Mouse (Mus musculus): ENCODE results near the gene Cpn2.

Cpn2 gene

GRCm38 (mm10) chr16:30238791-30239190 lies 28.5 kb downstream of the Cpn2 start:
- DNase-seq (ENCODE audit: low spot score in 2 of 2): no peak

GRCm38 (mm10) chr16:30236091-30236699 lies 31.1 kb downstream of the Cpn2 start:
- DNase-seq (ENCODE audit: low spot score in 2 of 2): peak; percentile 75 to 79

- DNase-seq (ENCODE audit: low spot score in 2 of 2): no peak
Measured at GRCm38 (mm10) chr16:30235577-30235976, 31.7 kb downstream of the Cpn2 start.

GRCm38 (mm10) chr16:30234636-30235546 lies 32.4 kb downstream of the Cpn2 start:
- no peak for DNase-seq (ENCODE audit: low spot score in 2 of 2)

DNA sequence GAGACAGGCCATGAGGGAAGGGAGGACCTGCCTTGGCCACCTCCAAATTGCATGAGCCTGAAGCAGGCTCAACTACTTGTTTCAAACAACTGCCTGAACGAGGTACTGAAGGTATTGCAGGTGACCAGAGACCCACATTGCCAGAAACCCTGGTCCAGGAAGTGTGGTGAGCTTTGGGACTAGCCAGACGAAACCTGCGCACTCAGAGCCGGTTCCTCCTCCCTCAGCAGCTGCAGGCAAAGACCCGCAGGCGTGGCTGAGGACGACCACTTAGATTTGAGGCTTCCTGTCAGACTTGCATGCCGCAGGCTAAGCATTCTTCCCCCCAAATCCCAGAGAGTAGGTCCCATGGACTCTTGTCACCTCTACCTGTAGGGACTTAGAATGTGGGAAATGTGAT lies 33.2 kb downstream of the Cpn2 start:
- DNase-seq (ENCODE audit: low spot score in 2 of 2): no peak

DNA sequence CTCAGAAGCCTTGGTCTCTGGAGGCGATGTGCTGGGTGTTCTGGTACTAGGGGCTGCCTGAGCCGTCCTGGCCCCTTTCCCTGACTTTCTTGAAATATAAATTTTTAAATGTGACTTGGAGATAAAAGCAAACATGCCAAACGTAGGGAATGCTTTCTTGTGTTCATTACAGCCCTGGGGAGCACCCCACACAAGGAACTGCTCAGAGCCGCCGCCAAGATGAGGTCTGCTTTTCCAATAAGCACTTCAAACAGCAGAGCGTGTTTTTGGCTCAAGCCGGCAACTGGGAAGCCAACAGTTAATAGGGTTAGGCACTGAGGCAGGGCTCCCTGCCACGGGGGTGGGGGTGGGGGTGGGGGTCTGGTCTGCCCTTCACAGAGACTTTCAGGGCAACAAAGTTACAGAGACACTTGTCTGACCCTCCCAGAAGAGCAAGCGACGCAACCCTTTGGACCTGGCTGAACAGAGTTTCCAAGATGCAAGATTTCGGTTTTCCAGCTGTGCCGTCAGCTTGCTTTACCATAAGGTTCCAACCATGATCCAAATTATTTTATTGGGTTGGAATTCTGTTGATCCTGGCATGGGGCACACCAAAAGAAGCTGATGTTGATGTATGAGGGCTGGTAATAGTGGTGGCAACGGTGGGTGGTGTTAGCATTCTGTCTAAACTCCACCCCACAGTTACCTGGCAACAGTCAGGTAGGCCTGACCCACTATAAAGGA lies 35.3 kb downstream of the Cpn2 start:
- DNase-seq (ENCODE audit: low spot score in 2 of 2): no peak

GRCm38 (mm10) chr16:30227352-30227751 lies 39.9 kb downstream of the Cpn2 start:
- DNase-seq (ENCODE audit: low spot score in 2 of 2): no peak

DNA sequence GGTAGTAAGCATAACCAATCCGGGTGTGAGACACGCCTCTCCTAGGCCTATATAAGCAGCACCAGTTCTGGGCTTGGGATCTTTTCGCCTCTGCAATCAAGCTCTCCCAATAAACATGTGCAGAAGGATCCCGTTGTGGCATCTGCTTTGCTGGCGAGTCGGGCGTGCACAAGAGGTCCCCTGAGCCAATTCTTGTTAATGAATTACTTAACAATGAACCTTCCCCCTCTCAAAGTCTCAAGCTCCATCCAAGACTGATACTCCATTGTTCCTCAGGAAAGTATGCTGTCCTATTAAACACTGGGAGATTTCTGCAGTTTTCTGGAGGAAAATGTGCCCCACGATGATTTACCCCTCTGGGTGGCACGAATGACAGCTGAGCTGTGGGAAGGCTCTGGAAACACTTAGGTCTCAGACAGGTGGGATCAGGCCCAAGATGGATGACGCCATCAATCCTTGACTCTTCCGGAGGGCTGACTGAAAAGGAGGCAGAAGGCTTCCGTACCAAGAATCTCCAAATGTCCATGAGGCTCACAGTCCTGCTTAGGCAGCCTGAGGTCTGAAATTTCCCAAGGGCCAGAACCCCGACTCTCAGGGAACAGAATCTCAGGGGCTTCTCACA lies 46.0 kb downstream of the Cpn2 start:
- no peak for DNase-seq (ENCODE audit: low spot score in 2 of 2)

DNA sequence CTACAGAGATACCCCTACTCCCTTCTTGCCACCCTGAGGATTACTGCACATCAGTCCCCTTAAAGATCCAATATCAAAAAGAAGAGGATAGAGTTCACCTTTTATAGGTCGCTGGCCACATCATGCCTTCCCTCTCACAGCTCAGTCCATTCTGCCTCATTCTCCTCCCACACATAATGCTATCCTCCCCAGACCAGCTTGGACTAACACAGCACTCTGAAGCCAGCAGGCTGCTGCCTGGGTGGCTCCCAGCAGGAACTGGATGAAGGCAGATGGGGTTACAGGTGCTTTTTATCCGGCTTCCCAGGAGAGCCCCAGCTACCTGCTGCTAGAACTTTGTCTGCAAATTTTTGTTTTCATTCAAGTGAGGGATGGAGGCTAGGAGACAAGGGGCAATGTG lies 51.5 kb downstream of the Cpn2 start:
- DNase-seq (ENCODE audit: low spot score in 2 of 2): no peak

DNA sequence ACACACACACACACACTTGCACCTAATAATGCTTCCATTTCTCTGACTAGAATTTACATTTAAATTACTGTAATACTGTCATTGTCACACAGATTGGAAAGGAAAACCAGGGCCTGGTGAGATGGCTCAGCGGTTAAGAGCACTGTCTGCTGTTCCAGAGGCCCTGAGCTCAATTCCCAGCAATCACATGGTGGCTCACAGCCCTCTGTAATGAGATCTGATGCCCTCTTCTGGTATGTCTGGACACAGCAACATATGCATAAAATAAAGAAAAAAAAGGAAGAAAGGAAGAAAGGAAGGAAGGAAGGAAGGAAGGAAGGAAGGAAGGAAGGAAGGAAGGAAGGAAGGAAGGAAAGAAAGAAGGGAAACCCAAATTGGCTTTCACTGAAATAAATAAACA lies 53.7 kb downstream of the Cpn2 start:
- no peak for DNase-seq (ENCODE audit: low spot score in 2 of 2)

DNA sequence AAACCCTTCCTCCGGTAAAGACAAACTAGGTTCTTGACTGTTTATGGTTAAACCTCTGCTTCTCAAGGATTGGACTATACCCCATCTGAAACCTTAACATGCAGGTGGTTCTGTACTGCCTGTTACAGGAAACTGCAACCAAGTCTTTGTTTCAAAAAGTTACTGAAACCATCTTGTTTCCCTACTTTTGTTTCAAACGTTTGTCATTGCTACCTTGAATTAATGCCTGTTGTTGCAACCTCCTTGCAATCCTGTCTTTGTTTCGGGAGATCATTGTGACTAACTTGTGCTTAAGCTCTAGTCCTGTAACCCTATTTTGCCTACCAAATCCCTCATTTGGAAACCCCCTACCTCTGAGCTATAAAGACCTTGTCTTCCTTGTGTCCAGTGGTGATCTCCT lies 55.3 kb downstream of the Cpn2 start:
- DNase-seq (ENCODE audit: low spot score in 2 of 2): no peak

GRCm38 (mm10) chr16:30209264-30209663 lies 58.0 kb downstream of the Cpn2 start:
- DNase-seq (ENCODE audit: low spot score in 2 of 2): no peak

DNA sequence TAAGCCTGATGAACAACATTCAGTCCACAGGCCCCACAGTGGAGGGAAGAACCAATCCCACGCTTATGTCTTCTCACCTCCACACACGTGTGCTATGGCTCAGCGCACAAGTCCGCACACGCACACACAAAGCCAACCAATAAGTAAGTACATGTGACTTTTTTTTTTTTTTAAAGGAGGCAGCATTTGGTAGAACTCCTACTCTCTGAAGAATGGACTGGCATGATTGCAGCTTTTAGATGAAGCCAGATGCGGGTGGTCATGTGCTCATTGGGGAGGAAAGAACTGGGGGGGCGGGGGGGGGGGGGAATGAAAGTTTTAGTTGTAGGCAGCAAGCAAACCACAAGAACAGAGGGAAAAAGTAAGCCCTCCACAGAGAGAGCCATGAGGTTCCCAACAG lies 59.3 kb downstream of the Cpn2 start:
- DNase-seq (ENCODE audit: low spot score in 2 of 2): no peak

DNA sequence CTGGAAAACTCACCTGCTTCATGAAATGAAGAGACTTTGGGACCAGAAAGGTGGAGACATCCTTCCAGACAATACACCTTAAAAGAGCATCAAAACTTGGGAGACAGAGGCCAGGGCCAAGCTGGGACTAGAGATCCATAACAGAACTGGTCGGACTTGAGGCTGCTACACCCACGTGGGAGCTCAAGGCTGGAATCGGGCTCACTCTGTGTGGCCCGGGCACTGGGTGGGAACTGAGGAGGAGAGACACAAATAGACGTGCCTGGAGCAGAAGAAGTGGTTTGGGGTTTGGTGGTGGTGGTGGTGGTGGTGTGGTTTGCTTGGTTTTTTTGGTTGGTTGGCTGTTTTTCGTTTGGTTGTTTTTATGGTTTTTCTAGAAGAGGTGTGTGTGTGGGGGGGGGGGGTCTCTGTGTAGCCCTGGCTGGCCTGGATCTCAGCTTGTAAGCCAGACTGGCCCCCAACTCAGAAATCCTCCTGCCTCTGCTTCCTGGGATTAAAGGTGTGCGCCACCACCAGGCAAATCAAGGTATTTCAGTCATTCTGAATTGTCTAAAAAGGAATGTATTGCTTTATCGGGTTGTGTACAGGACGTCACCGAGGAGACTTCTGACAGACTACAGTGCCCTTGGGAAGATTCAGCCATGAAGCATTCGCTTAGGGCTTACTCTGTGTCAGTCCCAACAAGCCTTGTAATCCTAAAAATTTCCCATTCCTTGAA lies 60.0 kb downstream of the Cpn2 start:
- DNase-seq (ENCODE audit: low spot score in 2 of 2): no peak

Data from urinary bladder, adult 18-20 months (tissue).